Mouse (Mus musculus): ENCODE measurements around the gene Lao1.

The Lao1 gene

GRCm38 (mm10) chr4:119017078-119017477 lies 55.7 kb downstream of the Lao1 start:
- DNase-seq, result no peak
